In genomic region chr14:121963942-121964335, GRCm38 (mm10) we compare ENCODE assay signal across 11 mouse cellular contexts. TPM values are rescaled to one million over a fixed set of nuclear protein-coding genes. Genes with fewer than 3 reads are reported as not detected.
DNase-seq lines count a peak whose midpoint lies in the region; ATAC-seq and TF ChIP-seq lines count a peak whose summit lies in the region.
"Had no signal": no experiment of that assay in that cellular context is flagged by ENCODE, and none has a peak within 500 bp of the region (broad histone marks: within the 10 kb centered on the region; RNA-seq: fewer than 3 reads in every experiment).

No protein-coding gene starts in this region.

- no peaks in the 10 kb centered on the region for H3K9me3 ChIP-seq in forebrain, embryonic 10.5 days
- H3K9me3 ChIP-seq in forebrain, embryonic 11.5 days (ENCODE audit: control insufficient read depth, low read length), result no peaks in the 10 kb centered on the region
- no peaks in the 10 kb centered on the region for H3K9me3 ChIP-seq in hindbrain, embryonic 16.5 days (ENCODE audit: control insufficient read depth, low read length)
- H3K9me3 ChIP-seq: midbrain, embryonic 12.5 days had no signal

- no peak overlapping the region; the same call in 1 of the 2 replicates for H3K27ac ChIP-seq in forebrain, embryonic 10.5 days
- H3K27ac ChIP-seq in forebrain, embryonic 11.5 days (ENCODE audit: low read depth, low read length), result no peak overlapping the region
- peak overlapping the region; percentile 32; the same call in 1 of the 2 replicates for H3K27ac ChIP-seq in layer of hippocampus, adult 2 months
- H3K27ac ChIP-seq in hindbrain, embryonic 16.5 days (ENCODE audit: low read depth, low read length), result no peak overlapping the region; the same call in 1 of the 2 replicates
- H3K27ac ChIP-seq: midbrain, embryonic 12.5 days had no signal

- TF ChIP-seq CTCF in layer of hippocampus, adult 2 months (conservative IDR thresholded peaks at IDR 0.05), result no peak

- no peaks in the 10 kb centered on the region for H3K4me1 ChIP-seq in forebrain, embryonic 10.5 days
- no peaks in the 10 kb centered on the region for H3K4me1 ChIP-seq in forebrain, embryonic 11.5 days (replicated peaks; ENCODE audit: control insufficient read depth, insufficient read depth, low read length)
- peaks cover 9% of the 10 kb centered on the region for H3K4me1 ChIP-seq in hindbrain, embryonic 16.5 days (ENCODE audit: control insufficient read depth, insufficient read depth, low read depth, low read length)

- no peak overlapping the region for H3K9ac ChIP-seq in forebrain, embryonic 11.5 days (ENCODE audit: low read length)
- H3K9ac ChIP-seq in hindbrain, embryonic 16.5 days (ENCODE audit: low read depth, low read length), result no peak overlapping the region
- H3K9ac ChIP-seq: midbrain, embryonic 12.5 days had no signal

- no peak for DNase-seq in forebrain, embryonic 10.5 days (ENCODE audit: extremely low spot score, low spot score)
- DNase-seq in forebrain, embryonic 11.5 days (ENCODE audit: low spot score), result no peak
- DNase-seq in layer of hippocampus, adult 2 months (ENCODE audit: low spot score in 2 of 2), result no peak
- no peak for DNase-seq in layer of hippocampus, adult 18-20 months (ENCODE audit: low spot score in 2 of 2)
- DNase-seq in naive thymus-derived CD4-positive, alpha-beta T cell, adult 2 months (ENCODE audit: low read depth), result peak; percentile 73
- DNase-seq in retina, embryonic 14.5 days (ENCODE audit: low spot score), result no peak
- no peak for DNase-seq in frontal cortex, postnatal 36 days (ENCODE audit: low spot score in 2 of 2)
- DNase-seq: cerebellum, adult 18-20 months; thymus, postnatal 4 days had no signal

- no peak overlapping the region for H3K4me2 ChIP-seq in forebrain, embryonic 11.5 days (ENCODE audit: low read depth, low read length, severe bottlenecking)
- H3K4me2 ChIP-seq in hindbrain, embryonic 16.5 days (ENCODE audit: low read length), result no peak overlapping the region
- H3K4me2 ChIP-seq: midbrain, embryonic 12.5 days had no signal

- H3K4me3 ChIP-seq in forebrain, embryonic 10.5 days, result peak overlapping the region; percentile 5; the same call in 1 of the 2 replicates
- H3K4me3 ChIP-seq in forebrain, embryonic 11.5 days (ENCODE audit: low read depth, low read length), result no peak overlapping the region
- H3K4me3 ChIP-seq in layer of hippocampus, adult 2 months, result peak overlapping the region; percentile 6; the same call in 1 of the 2 replicates
- H3K4me3 ChIP-seq in hindbrain, embryonic 16.5 days (ENCODE audit: low read length), result no peak overlapping the region
- H3K4me3 ChIP-seq: midbrain, embryonic 12.5 days had no signal

- WGBS in forebrain, embryonic 10.5 days, result 86% methylated on average over 4 of the region's 4 CpGs
- 83% methylated on average over 4 of the region's 4 CpGs for WGBS in forebrain, embryonic 11.5 days
- 56% methylated on average over 4 of the region's 4 CpGs for WGBS in hindbrain, embryonic 16.5 days

- ATAC-seq in forebrain, embryonic 11.5 days (replicated peaks; ENCODE audit: low FRiP score), result no peak
- ATAC-seq in hindbrain, embryonic 16.5 days, result peak; percentile 68; the same call in 1 of the 2 replicates

- no peaks in the 10 kb centered on the region for H3K27me3 ChIP-seq in forebrain, embryonic 10.5 days (ENCODE audit: poor library complexity, severe bottlenecking)
- no peaks in the 10 kb centered on the region for H3K27me3 ChIP-seq in forebrain, embryonic 11.5 days (ENCODE audit: control insufficient read depth, insufficient read depth, low read length)
- H3K27me3 ChIP-seq in hindbrain, embryonic 16.5 days (replicated peaks; ENCODE audit: control insufficient read depth, insufficient read depth, low read length), result no peaks in the 10 kb centered on the region
- H3K27me3 ChIP-seq: midbrain, embryonic 12.5 days had no signal

- H3K36me3 ChIP-seq in forebrain, embryonic 10.5 days (replicated peaks), result no peaks in the 10 kb centered on the region
- H3K36me3 ChIP-seq in forebrain, embryonic 11.5 days (ENCODE audit: control insufficient read depth, insufficient read depth, low read length), result no peaks in the 10 kb centered on the region
- no peaks in the 10 kb centered on the region for H3K36me3 ChIP-seq in hindbrain, embryonic 16.5 days (ENCODE audit: control insufficient read depth, insufficient read depth, low read length)
- H3K36me3 ChIP-seq: midbrain, embryonic 12.5 days had no signal

RNA-seq across cellular contexts. Expression of gene Gpr183, which starts 1.1 kb away (rescaled TPM):
- 1.9 and 2.5 TPM in 2 replicates for polyA plus RNA-seq in forebrain, embryonic 10.5 days (2016; fragmentation: Nextera tagmentation; extraction: Ambion mirVana)
- 1.9 and 2.4 TPM in 2 replicates for polyA plus RNA-seq in forebrain, embryonic 11.5 days (2014; fragmentation: Nextera tagmentation; extraction: Ambion mirVana)
- 1 to 10 TPM in 1 of 2 experiments, under 1 TPM in 1; 0.56 to 1.0 TPM for total RNA-seq in layer of hippocampus, adult 2 months (2021)
- total RNA-seq in layer of hippocampus, adult 18-20 months (2021), result under 1 TPM; 0.58 to 0.92 TPM
- 0.81 and 1.2 TPM in 2 replicates for polyA plus RNA-seq in hindbrain, embryonic 16.5 days (2015; fragmentation: Nextera tagmentation; extraction: Ambion mirVana)

RNA-seq across cellular contexts. Expression of gene Gpr18, which starts 48.4 kb away (rescaled TPM):
- polyA plus RNA-seq in forebrain, embryonic 10.5 days (2016; fragmentation: Nextera tagmentation; extraction: Ambion mirVana), result 0.23 and 0.55 TPM in 2 replicates
- 0.36 and 0.49 TPM in 2 replicates for polyA plus RNA-seq in forebrain, embryonic 11.5 days (2014; fragmentation: Nextera tagmentation; extraction: Ambion mirVana)
- not detected for total RNA-seq in layer of hippocampus, adult 2 months (2021)
- not detected for total RNA-seq in layer of hippocampus, adult 18-20 months (2021)
- 0.10 and 0.16 TPM in 2 replicates for polyA plus RNA-seq in hindbrain, embryonic 16.5 days (2015; fragmentation: Nextera tagmentation; extraction: Ambion mirVana)

Comparison
In these comparisons a context has a peak if more than half of its experiments do, and no peak if none do; other contexts are left out.
1. H3K4me3 ChIP-seq: peak in forebrain, embryonic 10.5 days (single experiment) and layer of hippocampus, adult 2 months (single experiment); none in forebrain, embryonic 11.5 days (single experiment) and hindbrain, embryonic 16.5 days (single experiment).